Mouse (Mus musculus) intestine, embryonic 14.5 days (tissue): ENCODE results near the gene Gnao1. TPM values are rescaled to one million over a fixed set of nuclear protein-coding genes. Genes with fewer than 3 reads are reported as not detected.

ENCODE experiments used
- ATAC-seq: fragments of 200-750 bp; cut with Nextera tagmentation; replicated peaks from 2 replicates; pipeline ENCODE4 v1.8.0; 2017; ENCODE audit warnings: low read depth, moderate number of reproducible peaks, moderate TSS enrichment, moderate library complexity; ENCODE audit not compliant: low FRiP score, low TSS enrichment
- DNase-seq: peaks from one replicate; pipeline ENCODE4 v3.0.0-alpha.2; 2018; ENCODE audit warnings: low spot score
- H3K27ac ChIP-seq: fragments of 300-500 bp; sonication (generic); 2 replicates; pipeline ENCODE4 v1.5.1; 2014; ENCODE audit warnings: low read depth, mild to moderate bottlenecking, control low read depth
- H3K27me3 ChIP-seq: fragments of 300-500 bp; sonication (generic); replicated peaks from 2 replicates; pipeline ENCODE4 v1.6.1; 2014; ENCODE audit warnings: low read length, control low read depth; ENCODE audit not compliant: control insufficient read depth, insufficient read depth
- H3K36me3 ChIP-seq: fragments of 300-500 bp; sonication (generic); 2 replicates; pipeline ENCODE4 v1.6.1; 2014; ENCODE audit warnings: low read length, control low read depth; ENCODE audit not compliant: control insufficient read depth, insufficient read depth
- H3K4me1 ChIP-seq: fragments of 300-500 bp; sonication (generic); replicated peaks from 2 replicates; pipeline ENCODE4 v1.6.1; 2014; ENCODE audit warnings: low read length, control low read depth, mixed read lengths; ENCODE audit not compliant: control insufficient read depth, insufficient read depth
- H3K4me2 ChIP-seq: fragments of 300-500 bp; sonication (generic); 2 replicates; pipeline ENCODE4 v1.6.1; 2014; ENCODE audit warnings: low read length
- H3K4me3 ChIP-seq: fragments of 300-500 bp; sonication (generic); 2 replicates; pipeline ENCODE4 v1.5.1; 2014; ENCODE audit warnings: low read depth, low read length, control low read depth, mixed read lengths
- H3K9ac ChIP-seq: fragments of 300-500 bp; sonication (generic); 2 replicates; pipeline ENCODE4 v1.6.1; 2014; ENCODE audit warnings: mild to moderate bottlenecking, low read length
- H3K9me3 ChIP-seq: fragments of 300-500 bp; sonication (generic); 2 replicates; pipeline ENCODE4 v1.6.1; 2016; ENCODE audit warnings: low read length, control low read depth; ENCODE audit not compliant: control insufficient read depth
- WGBS: fragments of 180-500 bp; shearing (Covaris S2); extraction: QIAGEN DNeasy Blood & Tissue Kit; methylation state at CpG from one replicate; pipeline ENCODE4 v1.1.7; 2014; 5-methylcytosine and 5-hydroxymethylcytosine counted together
- polyA plus RNA-seq: library from polyadenylated mRNA; unstranded; fragments of >200 nt; fragmentation: Nextera tagmentation; extraction: Ambion mirVana; gene quantifications from 2 replicates; pipeline ENCODE4 v1.2.1, GENCODE M21; 2014

Gene Gnao1
- polyA plus RNA-seq, 1 experiment from 2014 or later: 14.8 TPM

DNA sequence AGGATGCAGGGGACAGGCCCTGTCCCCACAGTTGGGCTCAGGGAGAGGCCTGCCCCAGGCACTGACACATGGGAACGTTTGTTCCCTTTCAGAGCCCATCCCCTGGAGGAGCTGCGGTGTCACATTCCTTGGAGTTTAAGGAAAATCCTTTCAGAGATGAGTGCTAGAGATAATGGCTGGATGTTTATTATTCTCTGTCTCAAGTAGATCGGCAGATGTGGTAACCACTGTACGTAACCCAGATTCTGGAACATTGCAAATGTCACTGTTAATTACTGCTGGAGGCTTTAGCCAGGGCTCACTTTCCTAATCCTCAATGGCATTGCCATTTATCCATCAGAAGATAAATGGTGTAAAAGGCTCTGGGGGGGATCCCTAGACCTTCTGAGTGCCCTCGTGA, 44.9 kb downstream of the Gnao1 start:
- 21% methylated on average over 5 of the region's 5 CpGs for WGBS
- no peaks in the 10 kb centered on the region for H3K36me3 ChIP-seq
- no peaks in the 10 kb centered on the region for H3K9me3 ChIP-seq
- no peak overlapping the region for H3K27ac ChIP-seq
- no peak overlapping the region for H3K9ac ChIP-seq
- ATAC-seq (no peak), DNase-seq (no peak)
- peaks cover 9% of the 10 kb centered on the region; the same call in 1 of the 2 replicates for H3K4me1 ChIP-seq
- no peak overlapping the region for H3K4me2 ChIP-seq
- H3K27me3 ChIP-seq: no peaks in the 10 kb centered on the region
- H3K4me3 ChIP-seq: no peak overlapping the region

DNA sequence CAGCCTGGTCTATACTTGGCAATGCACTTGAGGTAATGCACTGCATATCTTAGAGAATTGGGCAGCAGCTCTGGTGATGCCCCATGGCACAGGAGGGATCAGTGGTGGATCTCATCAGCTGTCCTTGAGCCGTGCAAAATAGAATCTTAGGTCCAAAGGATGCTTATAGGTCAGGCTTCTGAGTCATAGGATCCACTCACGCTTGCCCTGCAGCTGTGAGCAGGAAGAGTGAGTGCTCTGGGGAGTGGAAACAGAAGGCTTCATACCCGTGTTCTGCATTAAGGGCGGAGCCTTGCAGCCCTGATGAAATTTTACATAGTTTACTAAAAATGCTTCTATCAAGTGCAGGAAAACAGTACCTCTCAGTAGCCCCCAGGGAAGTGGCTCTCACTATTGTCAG, 45.5 kb downstream of the Gnao1 start:
- H3K36me3 ChIP-seq: no peaks in the 10 kb centered on the region
- WGBS: 46% methylated on average over 4 of the region's 4 CpGs
- H3K27ac ChIP-seq: no peak overlapping the region
- no peaks in the 10 kb centered on the region for H3K27me3 ChIP-seq
- no peak overlapping the region for H3K9ac ChIP-seq
- no peaks in the 10 kb centered on the region for H3K9me3 ChIP-seq
- no peak overlapping the region for H3K4me2 ChIP-seq
- H3K4me1 ChIP-seq: peaks cover 9% of the 10 kb centered on the region; the same call in 1 of the 2 replicates
- H3K4me3 ChIP-seq: no peak overlapping the region
- ATAC-seq: no peak
- DNase-seq: no peak

DNA sequence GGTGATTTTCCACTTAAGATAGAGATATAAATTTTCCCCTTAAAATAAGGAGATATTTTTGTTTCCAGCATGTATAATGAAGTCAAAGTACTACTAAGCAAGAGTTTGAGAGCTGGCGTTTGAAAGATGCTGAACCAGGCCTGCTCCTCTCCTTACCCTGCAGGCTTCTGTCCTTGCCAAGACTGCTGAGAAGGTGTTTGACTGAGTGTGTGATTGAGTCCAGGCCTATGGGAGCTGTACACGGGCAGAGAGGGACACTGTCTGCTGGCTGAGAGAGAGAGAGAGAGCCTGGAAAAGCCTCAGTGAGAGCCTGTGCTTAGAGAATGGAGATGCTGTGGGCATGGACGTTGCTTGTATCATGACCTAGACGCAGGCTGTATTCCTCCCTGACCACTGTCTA, 47.4 kb downstream of the Gnao1 start:
- 63% methylated on average over 4 of the region's 4 CpGs for WGBS
- DNase-seq: no peak
- Histone ChIP-seq H3K4me1 (peaks cover 6% of the 10 kb centered on the region; the same call in 1 of the 2 replicates), H3K9me3 (no peaks in the 10 kb centered on the region), H3K4me2 (no peak overlapping the region), H3K4me3 (no peak overlapping the region), H3K27me3 (no peaks in the 10 kb centered on the region), H3K9ac (no peak overlapping the region), H3K36me3 (no peaks in the 10 kb centered on the region), H3K27ac (no peak overlapping the region)
- ATAC-seq: no peak

DNA sequence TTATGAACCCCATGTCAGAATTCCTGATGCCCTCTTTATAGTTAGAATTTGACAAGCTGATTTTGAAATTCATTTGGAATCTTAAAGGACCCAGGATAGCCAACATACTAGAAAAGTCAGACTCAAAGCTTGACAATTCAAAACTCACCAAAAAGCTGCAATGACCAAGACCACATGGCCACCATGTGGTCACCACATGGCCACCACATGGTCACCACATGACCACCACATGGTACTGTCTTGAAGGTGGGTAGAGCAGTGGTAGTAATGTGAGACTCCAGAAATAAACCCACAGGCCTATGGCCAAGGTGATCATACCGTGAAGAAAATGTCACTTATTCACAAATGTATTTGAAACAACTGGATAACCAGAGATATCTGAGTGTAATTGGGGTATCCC, 48.5 kb downstream of the Gnao1 start:
- DNase-seq (no peak), ATAC-seq (no peak)
- Histone ChIP-seq H3K9ac (no peak overlapping the region), H3K27ac (no peak overlapping the region), H3K4me1 (peaks cover 6% of the 10 kb centered on the region; the same call in 1 of the 2 replicates), H3K4me3 (no peak overlapping the region), H3K4me2 (no peak overlapping the region), H3K36me3 (no peaks in the 10 kb centered on the region), H3K27me3 (no peaks in the 10 kb centered on the region), H3K9me3 (no peaks in the 10 kb centered on the region)
- 96% methylated on average over 1 of the region's 1 CpGs for WGBS

DNA sequence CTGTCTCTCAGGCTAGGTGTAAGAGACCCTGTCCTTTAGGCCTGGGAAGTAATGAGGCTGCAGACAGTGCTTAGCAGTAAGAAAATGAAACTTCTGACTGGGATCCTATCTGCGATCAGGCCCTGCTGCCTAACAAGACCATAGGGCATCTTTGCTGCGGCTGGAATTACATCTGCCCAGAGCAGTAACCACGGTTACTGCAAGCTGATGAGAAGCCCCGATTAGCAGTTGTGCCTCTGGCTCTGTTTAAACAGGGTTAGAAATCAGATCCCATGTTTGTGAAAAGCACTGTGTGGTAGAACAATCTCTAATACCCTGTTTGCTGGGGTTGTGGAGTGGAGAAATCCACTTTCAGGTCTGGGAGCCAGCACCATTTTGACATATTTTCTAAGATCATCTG, 50.3 kb downstream of the Gnao1 start:
- Histone ChIP-seq H3K36me3 (no peaks in the 10 kb centered on the region), H3K4me3 (no peak overlapping the region), H3K4me2 (no peak overlapping the region), H3K27me3 (no peaks in the 10 kb centered on the region), H3K4me1 (peaks cover 3% of the 10 kb centered on the region; the same call in 1 of the 2 replicates), H3K9me3 (no peaks in the 10 kb centered on the region), H3K27ac (no peak overlapping the region), H3K9ac (no peak overlapping the region)
- DNase-seq (no peak), ATAC-seq (no peak)
- 43% methylated on average over 4 of the region's 4 CpGs for WGBS

DNA sequence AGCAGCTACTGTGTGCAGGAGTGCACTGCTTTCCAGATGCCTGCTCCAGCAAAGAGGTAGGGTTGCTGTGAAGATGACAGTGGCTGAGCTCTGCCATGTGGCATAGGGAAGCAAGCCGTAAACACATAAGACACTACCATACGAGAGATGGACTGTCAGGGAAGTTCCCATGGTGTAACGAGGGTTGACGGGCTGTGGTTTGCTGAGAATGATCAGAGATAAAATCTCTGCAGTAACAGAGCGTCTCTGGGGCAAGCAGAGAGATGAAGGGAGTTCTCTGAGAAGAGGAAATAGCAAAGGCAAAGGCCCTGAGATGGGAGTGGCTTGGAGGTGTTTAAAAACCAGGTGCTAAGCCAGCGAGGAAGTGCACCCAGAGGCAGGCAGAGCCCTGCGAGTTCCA, 54.3 kb downstream of the Gnao1 start:
- no peaks in the 10 kb centered on the region for H3K27me3 ChIP-seq
- H3K4me2 ChIP-seq: no peak overlapping the region
- WGBS: 56% methylated on average over 7 of the region's 7 CpGs
- H3K27ac ChIP-seq: no peak overlapping the region
- no peak overlapping the region for H3K9ac ChIP-seq
- ATAC-seq: no peak
- 0 out of 2 replicates have a peak, but pooled peaks cover 3% of the 10 kb centered on the region for H3K4me1 ChIP-seq
- no peaks in the 10 kb centered on the region for H3K9me3 ChIP-seq
- H3K36me3 ChIP-seq: no peaks in the 10 kb centered on the region
- H3K4me3 ChIP-seq: no peak overlapping the region
- no peak for DNase-seq

DNA sequence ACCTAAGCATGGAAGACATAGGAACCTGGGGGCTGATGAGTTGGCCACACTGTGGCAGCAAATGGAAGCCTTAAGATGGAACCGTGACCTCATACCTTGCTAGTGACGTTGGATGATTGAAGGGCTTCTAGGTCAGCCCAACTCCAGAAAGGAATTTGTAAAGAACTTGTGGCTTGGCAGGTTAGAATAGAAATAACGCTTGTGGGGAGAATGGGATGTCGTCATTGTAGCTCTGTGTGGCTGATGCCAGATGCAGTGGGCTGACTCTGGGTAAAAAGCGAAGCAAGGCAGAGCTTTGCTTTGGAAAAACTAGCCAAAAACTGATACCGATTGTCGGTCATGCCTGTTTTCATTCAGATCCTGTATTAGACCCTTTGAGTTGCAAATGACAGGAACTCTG, 56.5 kb downstream of the Gnao1 start:
- ATAC-seq (no peak), DNase-seq (no peak)
- no peaks in the 10 kb centered on the region for H3K36me3 ChIP-seq
- no peak overlapping the region for H3K9ac ChIP-seq
- WGBS: 90% methylated on average over 7 of the region's 7 CpGs
- no peak overlapping the region for H3K27ac ChIP-seq
- no peak overlapping the region for H3K4me2 ChIP-seq
- H3K27me3 ChIP-seq: no peaks in the 10 kb centered on the region
- H3K4me1 ChIP-seq: 0 out of 2 replicates have a peak, but pooled peaks cover 3% of the 10 kb centered on the region
- no peaks in the 10 kb centered on the region for H3K9me3 ChIP-seq
- H3K4me3 ChIP-seq: no peak overlapping the region

DNA sequence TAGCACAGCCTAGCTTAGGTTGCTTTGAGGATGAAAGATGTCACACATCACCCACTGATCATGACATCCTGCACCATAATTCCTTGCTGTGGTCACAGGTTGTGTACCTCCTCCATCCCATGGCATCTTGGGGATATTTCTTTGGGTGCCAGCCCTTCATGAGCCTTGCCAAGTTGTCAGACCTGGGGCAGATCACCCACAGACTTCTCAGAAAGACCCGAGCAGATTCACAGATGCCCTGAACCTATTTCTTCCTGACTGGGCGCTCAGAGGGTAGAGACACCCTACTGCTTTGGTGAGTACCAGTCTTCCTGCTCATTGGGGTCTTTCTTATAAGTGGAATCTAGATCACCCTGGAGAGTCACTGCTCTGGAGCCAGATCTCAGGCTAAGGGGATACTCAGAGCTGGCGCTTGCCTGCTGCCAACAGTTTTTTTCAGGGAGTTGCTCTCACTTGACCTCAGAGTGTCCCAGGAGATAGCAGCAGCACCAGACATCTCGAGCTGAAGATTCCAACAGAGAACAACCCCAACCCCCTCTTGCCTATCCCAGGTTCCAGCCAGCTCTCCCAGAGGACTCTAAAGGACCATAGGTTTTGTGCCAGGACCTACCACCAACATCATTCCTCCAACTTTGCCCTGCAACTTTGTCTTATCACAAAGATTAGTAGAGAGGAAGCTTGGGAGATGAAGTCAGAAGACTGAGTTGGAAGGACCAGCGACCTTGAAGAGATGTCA, 58.9 kb downstream of the Gnao1 start:
- no peak overlapping the region for H3K4me3 ChIP-seq
- no peaks in the 10 kb centered on the region for H3K9me3 ChIP-seq
- no peak overlapping the region for H3K4me2 ChIP-seq
- H3K9ac ChIP-seq: no peak overlapping the region
- DNase-seq: no peak
- no peaks in the 10 kb centered on the region for H3K27me3 ChIP-seq
- H3K36me3 ChIP-seq: no peaks in the 10 kb centered on the region
- no peak for ATAC-seq
- 73% methylated on average over 5 of the region's 5 CpGs for WGBS
- no peaks in the 10 kb centered on the region for H3K4me1 ChIP-seq
- H3K27ac ChIP-seq: no peak overlapping the region

DNA sequence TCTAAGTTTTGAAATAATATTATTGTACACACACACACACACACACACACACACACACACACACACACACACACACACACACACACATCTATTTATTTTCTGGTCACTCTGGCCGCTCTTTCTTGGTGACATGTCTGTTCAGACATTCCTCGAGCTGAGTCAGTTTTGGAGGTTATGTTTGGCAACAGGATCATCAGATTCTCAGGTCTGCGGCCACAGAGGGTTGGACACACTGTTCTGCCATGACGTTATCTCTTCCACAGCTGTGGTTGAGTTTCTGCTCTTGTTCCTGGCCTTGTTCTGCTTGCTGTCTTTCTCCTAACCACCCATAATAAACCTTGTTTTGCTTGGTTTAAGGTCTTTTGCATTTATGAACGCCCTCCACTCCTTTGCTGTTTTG, 61.5 kb downstream of the Gnao1 start:
- 79% methylated on average over 5 of the region's 5 CpGs for WGBS
- Histone ChIP-seq H3K4me3 (no peak overlapping the region), H3K27me3 (no peaks in the 10 kb centered on the region), H3K27ac (no peak overlapping the region), H3K36me3 (no peaks in the 10 kb centered on the region), H3K9ac (no peak overlapping the region), H3K4me2 (no peak overlapping the region), H3K9me3 (no peaks in the 10 kb centered on the region), H3K4me1 (no peaks in the 10 kb centered on the region)
- ATAC-seq (no peak), DNase-seq (no peak)
